Mouse (Mus musculus) forebrain, postnatal 0 days (tissue): ENCODE data around the gene Lgr6. TPM values are rescaled to one million over a fixed set of nuclear protein-coding genes. Genes with fewer than 3 reads are reported as not detected.
A peak's percentile ranks its signal among the peaks of the same experiment; 100 is the strongest.

Experiments used
- ATAC-seq: fragments of 200-750 bp; cut with Nextera tagmentation; 2 replicates; pipeline ENCODE4 v1.8.0; 2017; ENCODE audit warnings: mild to moderate bottlenecking, moderate library complexity
- DNase-seq: peaks from one replicate; pipeline ENCODE4 v3.0.0-alpha.2; 2015
- H3K27ac ChIP-seq: fragments of 300-500 bp; sonication (generic); 2 replicates; pipeline ENCODE4 v1.5.1; 2014; ENCODE audit warnings: low read depth, mild to moderate bottlenecking, antibody characterized with exemption, low read length, moderate library complexity, mixed read lengths
- H3K27me3 ChIP-seq: fragments of 300-500 bp; sonication (generic); 2 replicates; pipeline ENCODE4 v1.6.1; 2014; ENCODE audit warnings: mild to moderate bottlenecking, low read length, mixed read lengths; ENCODE audit not compliant: insufficient read depth
- H3K36me3 ChIP-seq: fragments of 300-500 bp; sonication (generic); 2 replicates; pipeline ENCODE4 v1.6.1; 2014; ENCODE audit warnings: mild to moderate bottlenecking, moderate library complexity; ENCODE audit not compliant: insufficient read depth
- H3K4me1 ChIP-seq: fragments of 300-500 bp; sonication (generic); 2 replicates; pipeline ENCODE4 v1.6.1; 2014; ENCODE audit warnings: antibody characterized with exemption; ENCODE audit not compliant: insufficient read depth
- H3K4me2 ChIP-seq: fragments of 300-500 bp; sonication (generic); 2 replicates; pipeline ENCODE4 v1.6.1; 2014; ENCODE audit warnings: low read depth, mild to moderate bottlenecking, moderate library complexity
- H3K4me3 ChIP-seq: fragments of 300-500 bp; sonication (generic); 2 replicates; pipeline ENCODE4 v1.5.1; 2014; ENCODE audit warnings: low read depth, low read length, mixed read lengths
- H3K9ac ChIP-seq: fragments of 300-500 bp; sonication (generic); 2 replicates; pipeline ENCODE4 v1.6.1; 2014; ENCODE audit warnings: mild to moderate bottlenecking
- H3K9me3 ChIP-seq: fragments of 300-500 bp; sonication (generic); 2 replicates; pipeline ENCODE4 v1.6.1; 2016; ENCODE audit warnings: low read length
- CTCF ChIP-seq: sonication (generic); IDR thresholded peaks from 2 replicates; pipeline ENCODE4 v1.5.1; 2016; ENCODE audit warnings: antibody characterized with exemption, control low read depth, low read depth
- WGBS: fragments of 180-500 bp; shearing (Covaris S2); extraction: QIAGEN DNeasy Blood & Tissue Kit; methylation state at CpG from one replicate; pipeline ENCODE4 v1.1.7; 2014; 5-methylcytosine and 5-hydroxymethylcytosine counted together
- polyA plus RNA-seq: library from polyadenylated mRNA; unstranded; fragments of >200 nt; fragmentation: Nextera tagmentation; extraction: Ambion mirVana; gene quantifications from 2 replicates; pipeline ENCODE4 v1.2.1, GENCODE M21; 2015
- total RNA-seq: library from RNA; depleted of rRNA; stranded (reverse); fragments of >200 nt; gene quantifications from 2 replicates; pipeline ENCODE4 v1.2.3, GENCODE M21; 2014

Lgr6 gene
- total and polyA plus RNA-seq, 2 experiments from 2014 or later, result 1.6 to 2.8 TPM

- Histone ChIP-seq H3K36me3 (no peaks in the 10 kb centered on the region), H3K9me3 (no peaks in the 10 kb centered on the region), H3K4me2 (no peak overlapping the region), H3K27ac (no peak overlapping the region), H3K27me3 (no peaks in the 10 kb centered on the region), H3K9ac (no peak overlapping the region), H3K4me1 (no peaks in the 10 kb centered on the region), H3K4me3 (no peak overlapping the region)
- ATAC-seq (no peak), DNase-seq (no peak)
- TF ChIP-seq CTCF, result no peak
- WGBS, result 95% methylated on average over 6 of the region's 6 CpGs
Measured at GRCm38 (mm10) chr1:135061300-135061699, 43.8 kb downstream of the Lgr6 start.

GRCm38 (mm10) chr1:135060174-135060573 lies 44.9 kb downstream of the Lgr6 start:
- no peak for TF ChIP-seq CTCF
- no peak for DNase-seq
- 76% methylated on average over 6 of the region's 6 CpGs for WGBS

DNA sequence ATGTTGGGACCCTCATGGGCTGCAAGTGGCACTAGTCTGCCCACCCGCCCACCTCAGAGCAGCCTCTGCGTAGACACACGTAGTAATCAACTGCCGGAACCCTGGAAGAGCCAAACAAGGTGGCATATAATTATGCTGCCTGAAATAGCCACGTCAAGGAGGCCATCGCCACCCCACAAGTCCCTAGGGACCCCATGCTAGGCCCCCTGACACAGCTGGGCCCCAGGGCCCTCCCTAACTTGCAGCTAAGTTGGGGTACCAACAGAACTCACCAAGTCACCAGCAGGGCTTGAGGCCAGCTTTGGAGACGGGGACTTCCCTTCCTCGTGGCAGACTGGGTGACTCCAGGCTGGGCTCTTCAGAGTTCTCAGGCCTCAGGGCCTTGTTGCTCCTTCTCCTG lies 48.2 kb downstream of the Lgr6 start:
- H3K4me1 ChIP-seq, result no peaks in the 10 kb centered on the region
- no peak overlapping the region for H3K9ac ChIP-seq
- H3K9me3 ChIP-seq, result no peaks in the 10 kb centered on the region
- H3K4me2 ChIP-seq, result no peak overlapping the region
- no peak overlapping the region for H3K27ac ChIP-seq
- no peaks in the 10 kb centered on the region for H3K36me3 ChIP-seq
- TF ChIP-seq CTCF, result no peak
- 84% methylated on average over 8 of the region's 8 CpGs for WGBS
- H3K27me3 ChIP-seq, result no peaks in the 10 kb centered on the region
- ATAC-seq, result no peak
- H3K4me3 ChIP-seq, result no peak overlapping the region
- no peak for DNase-seq

More at GRCm38 (mm10) chr1:135060174-135060573, 44.9 kb downstream of the Lgr6 start:
- H3K27ac ChIP-seq, result no peak overlapping the region
- no peaks in the 10 kb centered on the region for H3K36me3 ChIP-seq
- no peaks in the 10 kb centered on the region for H3K27me3 ChIP-seq
- no peak for ATAC-seq
- no peaks in the 10 kb centered on the region for H3K9me3 ChIP-seq
- no peaks in the 10 kb centered on the region for H3K4me1 ChIP-seq
- no peak overlapping the region for H3K4me3 ChIP-seq
- no peak overlapping the region for H3K9ac ChIP-seq
- no peak overlapping the region for H3K4me2 ChIP-seq

DNA sequence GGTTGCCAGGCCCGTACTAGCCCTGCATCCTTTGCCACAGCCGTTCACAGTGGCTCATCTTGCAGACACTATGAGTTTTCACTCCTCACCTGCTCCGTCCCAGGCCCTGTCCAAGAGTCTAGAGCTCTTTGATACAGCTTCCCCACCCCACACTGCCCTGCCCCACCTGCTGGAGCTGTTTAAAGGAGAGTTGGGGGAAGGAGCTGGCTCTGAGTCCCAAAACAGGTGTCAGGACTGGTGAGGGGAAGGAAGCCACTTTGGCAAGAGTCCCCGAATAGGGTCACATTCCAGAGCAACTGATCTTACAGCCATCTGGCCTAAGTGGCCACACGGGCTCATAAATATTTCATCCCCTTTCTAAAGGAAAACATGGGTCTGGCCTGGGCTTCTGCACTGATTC lies 51.0 kb downstream of the Lgr6 start:
- H3K27me3 ChIP-seq, result no peaks in the 10 kb centered on the region
- WGBS, result 85% methylated on average over 5 of the region's 5 CpGs
- no peak overlapping the region for H3K9ac ChIP-seq
- H3K4me1 ChIP-seq, result no peaks in the 10 kb centered on the region
- no peaks in the 10 kb centered on the region for H3K9me3 ChIP-seq
- DNase-seq (no peak), ATAC-seq (no peak)
- TF ChIP-seq CTCF, result no peak
- no peak overlapping the region for H3K4me3 ChIP-seq
- no peaks in the 10 kb centered on the region for H3K36me3 ChIP-seq
- no peak overlapping the region for H3K27ac ChIP-seq
- H3K4me2 ChIP-seq, result no peak overlapping the region

- Histone ChIP-seq H3K4me2 (no peak overlapping the region), H3K4me1 (no peaks in the 10 kb centered on the region), H3K36me3 (no peaks in the 10 kb centered on the region), H3K27me3 (no peaks in the 10 kb centered on the region), H3K9me3 (no peaks in the 10 kb centered on the region), H3K4me3 (no peak overlapping the region), H3K27ac (no peak overlapping the region), H3K9ac (no peak overlapping the region)
- DNase-seq (no peak), ATAC-seq (no peak)
- WGBS, result 88% methylated on average over 2 of the region's 2 CpGs
- no peak for TF ChIP-seq CTCF
Measured at GRCm38 (mm10) chr1:135044439-135044838, 60.6 kb downstream of the Lgr6 start.

GRCm38 (mm10) chr1:135036297-135036696 lies 68.8 kb downstream of the Lgr6 start:
- ATAC-seq (no peak), DNase-seq (no peak)
- Histone ChIP-seq H3K36me3 (no peaks in the 10 kb centered on the region), H3K9ac (no peak overlapping the region), H3K27me3 (no peaks in the 10 kb centered on the region), H3K27ac (no peak overlapping the region), H3K4me1 (no peaks in the 10 kb centered on the region), H3K4me2 (no peak overlapping the region), H3K4me3 (no peak overlapping the region), H3K9me3 (no peaks in the 10 kb centered on the region)
- 86% methylated on average over 5 of the region's 5 CpGs for WGBS
- no peak for TF ChIP-seq CTCF

GRCm38 (mm10) chr1:135032658-135033057 lies 72.4 kb downstream of the Lgr6 start:
- TF ChIP-seq CTCF, result no peak

More at GRCm38 (mm10) chr1:135032658-135033057, 72.4 kb downstream of the Lgr6 start:
- WGBS, result 22% methylated on average over 8 of the region's 8 CpGs
- Histone ChIP-seq H3K4me1 (no peaks in the 10 kb centered on the region), H3K9ac (no peak overlapping the region), H3K27ac (no peak overlapping the region), H3K4me3 (no peak overlapping the region), H3K36me3 (no peaks in the 10 kb centered on the region), H3K4me2 (no peak overlapping the region), H3K27me3 (no peaks in the 10 kb centered on the region), H3K9me3 (0 out of 2 replicates have a peak, but pooled peaks cover 3% of the 10 kb centered on the region)
- ATAC-seq (peak; percentile 27; the same call in 1 of the 2 replicates), DNase-seq (peak; percentile 29)
